Mouse (Mus musculus) kidney, adult 2 months (tissue): ENCODE results near the gene Hus1. TPM values are rescaled to one million over a fixed set of nuclear protein-coding genes. Genes with fewer than 3 reads are reported as not detected.

Experiments
- DNase-seq: peaks from one replicate; pipeline ENCODE4 v3.0.0; 2021
- H3K27ac ChIP-seq: fragments of 200-500 bp; 2 replicates; pipeline ENCODE4 v1.5.1; 2012; ENCODE audit warnings: low read depth, low read length, control low read depth, inconsistent platforms; ENCODE audit not compliant: insufficient read depth
- H3K27me3 ChIP-seq: fragments of 200-500 bp; replicated peaks from 2 replicates; pipeline ENCODE4 v1.6.1; 2012; ENCODE audit warnings: mild to moderate bottlenecking, moderate library complexity, low read length, inconsistent platforms; ENCODE audit not compliant: control insufficient read depth, insufficient read depth
- H3K36me3 ChIP-seq: fragments of 200-500 bp; 2 replicates; pipeline ENCODE4 v1.6.1; 2012; ENCODE audit warnings: mild to moderate bottlenecking, moderate library complexity, low read length, inconsistent platforms; ENCODE audit not compliant: control insufficient read depth, insufficient read depth
- H3K4me1 ChIP-seq: fragments of 200-500 bp; 2 replicates; pipeline ENCODE4 v1.6.1; 2011; ENCODE audit warnings: low read length; ENCODE audit not compliant: control insufficient read depth, insufficient read depth
- H3K4me3 ChIP-seq: fragments of 200-500 bp; 2 replicates; pipeline ENCODE4 v1.5.1; 2011; ENCODE audit warnings: mild to moderate bottlenecking, low read depth, low read length, control low read depth; ENCODE audit not compliant: insufficient read depth
- CTCF ChIP-seq: fragments of 200-500 bp; conservative IDR thresholded peaks from 2 replicates; pipeline ENCODE4 v1.5.1; 2011; ENCODE audit warnings: low read depth, mild to moderate bottlenecking, control low read depth, low read length, moderate library complexity, mixed read lengths; ENCODE audit not compliant: insufficient read depth, insufficient read length
- POLR2A ChIP-seq: fragments of 200-500 bp; IDR thresholded peaks from one replicate; pipeline ENCODE4 v1.6.1; 2011; ENCODE audit warnings: low read depth, low read length, control low read depth
- WGBS: fragments of 180-500 bp; shearing (Covaris S2); methylation state at CpG from one replicate; pipeline ENCODE4 v1.1.7; 2018; 5-methylcytosine and 5-hydroxymethylcytosine counted together
- polyA plus RNA-seq: library from polyadenylated mRNA; depleted of rRNA; stranded (reverse); fragments of >200 nt; gene quantifications from 2 replicates; pipeline ENCODE4 v1.2.3, GENCODE M21; 2012

Gene Hus1
- polyA plus RNA-seq, 1 experiment, result 14.1 TPM

DNA sequence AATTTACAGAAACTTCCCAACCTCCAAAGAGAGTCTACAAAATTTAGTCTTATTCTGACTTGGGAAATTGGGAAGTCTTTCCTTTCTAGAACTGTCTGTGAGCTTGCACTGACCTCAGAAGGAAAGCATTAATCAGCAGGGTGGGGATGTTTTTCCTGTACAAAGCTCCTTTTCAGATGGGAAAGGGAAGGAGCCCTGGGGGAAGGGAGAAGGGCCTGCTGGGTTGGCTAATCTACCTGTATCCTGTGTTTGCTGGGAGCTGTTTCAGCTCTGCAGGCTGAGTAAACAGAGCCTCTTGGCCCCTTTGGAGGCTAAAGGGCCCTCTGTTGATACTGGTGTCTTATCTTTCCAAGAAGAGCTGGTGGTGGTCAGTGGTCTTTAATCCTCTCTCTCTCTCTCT is 24.9 kb downstream of the Hus1 start:
- peak overlapping the region; percentile 74 for H3K27ac ChIP-seq

DNA sequence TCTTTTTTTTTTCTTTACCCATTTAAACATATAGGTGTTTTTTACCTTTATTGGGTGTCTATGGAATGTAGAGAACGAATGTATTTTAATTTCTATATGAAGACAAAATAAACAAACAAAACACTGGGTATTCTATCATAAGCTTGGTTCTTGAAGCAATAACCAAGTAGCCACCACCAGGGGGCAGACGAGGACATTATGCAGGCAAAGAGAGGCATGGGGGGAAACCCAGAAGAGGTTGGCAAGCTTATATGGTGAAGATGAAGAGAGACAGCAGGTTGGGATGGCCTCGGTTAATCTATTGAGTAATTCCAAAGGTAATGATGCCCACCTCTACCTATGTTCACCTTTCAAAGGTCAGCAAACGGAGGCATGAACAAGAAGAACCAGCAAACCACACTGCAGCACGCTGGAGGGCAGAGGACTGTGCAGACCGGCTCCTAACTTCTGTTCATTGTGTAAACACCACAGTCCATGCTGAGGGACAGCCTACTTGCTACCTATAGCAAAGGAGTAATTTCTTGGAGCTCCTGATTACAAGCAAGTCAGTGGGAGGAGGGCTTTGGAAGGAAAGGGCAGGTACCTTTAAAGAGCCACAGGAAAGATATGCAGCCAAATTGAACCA is 27.6 kb downstream of the Hus1 start:
- Histone ChIP-seq H3K4me3 (no peak overlapping the region), H3K27ac (no peak overlapping the region), H3K4me1 (no peaks in the 10 kb centered on the region), H3K36me3 (no peaks in the 10 kb centered on the region), H3K27me3 (no peaks in the 10 kb centered on the region)
- peak; percentile 67 for TF ChIP-seq CTCF
- no peak for TF ChIP-seq POLR2A
- DNase-seq, result peak; percentile 74
- 46% methylated on average over 6 of the region's 6 CpGs for WGBS

More for the DNA sequence above, 24.9 kb downstream of the Hus1 start:
- no peaks in the 10 kb centered on the region for H3K36me3 ChIP-seq
- TF ChIP-seq POLR2A, result no peak
- no peak for TF ChIP-seq CTCF
- DNase-seq, result peak; percentile 82
- no peaks in the 10 kb centered on the region for H3K4me1 ChIP-seq
- H3K27me3 ChIP-seq, result no peaks in the 10 kb centered on the region
- no peak overlapping the region for H3K4me3 ChIP-seq

GRCm38 (mm10) chr11:8978154-8978553 is 32.8 kb downstream of the Hus1 start:
- no peak for DNase-seq
- TF ChIP-seq POLR2A, result no peak
- Histone ChIP-seq H3K4me3 (no peak overlapping the region), H3K27me3 (no peaks in the 10 kb centered on the region), H3K27ac (no peak overlapping the region), H3K4me1 (no peaks in the 10 kb centered on the region), H3K36me3 (no peaks in the 10 kb centered on the region)
- WGBS, result 80% methylated on average over 4 of the region's 4 CpGs

- Histone ChIP-seq H3K4me1 (no peaks in the 10 kb centered on the region), H3K27ac (no peak within 1 kb of the TSS), H3K4me3 (no peak within 1 kb of the TSS), H3K27me3 (no peaks in the 10 kb centered on the region), H3K36me3 (no peaks in the 10 kb centered on the region)
- WGBS, result 82% methylated on average over 3 of the region's 3 CpGs
- no peak for DNase-seq
- TF ChIP-seq CTCF, result no peak
- TF ChIP-seq POLR2A, result no peak
Observed at GRCm38 (mm10) chr11:8973166-8973565, 37.8 kb downstream of the Hus1 start, which contains the start of gene Pkd1l1. TSS of gene Pkd1l1 (minus strand) at chr11:8973266.

DNA sequence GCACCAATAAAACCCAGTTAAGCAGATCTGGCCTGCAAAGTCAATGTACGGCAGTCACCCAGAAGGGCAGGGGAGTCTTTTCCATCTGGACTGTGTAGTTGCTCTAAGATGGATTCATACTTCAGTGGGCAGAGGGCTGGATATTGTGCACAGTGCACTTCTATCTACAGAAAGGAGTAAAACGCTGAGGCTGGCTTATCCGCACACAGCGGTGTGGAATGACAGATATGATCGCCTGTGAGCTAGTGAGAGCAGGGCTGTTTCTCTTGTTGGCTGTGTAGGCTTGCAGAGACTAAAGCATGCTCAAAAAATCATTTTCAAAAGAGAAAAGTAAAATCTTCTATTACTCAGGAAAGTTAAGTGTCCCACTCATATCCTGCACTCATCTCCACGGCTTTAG is 38.9 kb downstream of the Hus1 start:
- H3K4me1 ChIP-seq, result no peaks in the 10 kb centered on the region
- DNase-seq, result no peak
- H3K27ac ChIP-seq, result no peak overlapping the region
- 81% methylated on average over 6 of the region's 6 CpGs for WGBS
- H3K4me3 ChIP-seq, result no peak overlapping the region
- H3K36me3 ChIP-seq, result no peaks in the 10 kb centered on the region
- TF ChIP-seq POLR2A, result no peak
- no peak for TF ChIP-seq CTCF
- H3K27me3 ChIP-seq, result no peaks in the 10 kb centered on the region

DNA sequence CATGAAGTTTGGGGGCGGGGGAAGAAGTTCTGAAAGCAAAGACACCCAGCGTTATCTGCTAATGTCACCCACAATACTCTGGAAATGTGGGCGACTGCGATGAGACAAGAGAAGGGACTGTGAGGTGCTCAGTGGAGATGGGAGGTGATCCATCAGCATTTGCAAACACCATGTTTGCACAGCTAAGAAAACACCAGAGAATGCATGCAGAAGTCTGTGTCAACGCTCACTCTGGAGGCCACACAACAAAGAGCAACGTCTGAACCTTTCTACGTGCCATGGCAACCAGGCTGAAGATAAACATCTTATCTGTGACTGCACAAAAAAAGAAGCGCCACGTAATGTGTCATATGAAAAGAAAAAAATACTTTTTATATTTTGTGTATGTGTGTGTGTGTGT is 40.5 kb downstream of the Hus1 start:
- H3K4me3 ChIP-seq, result no peak overlapping the region

GRCm38 (mm10) chr11:8968094-8968493 is 42.9 kb downstream of the Hus1 start:
- DNase-seq, result no peak
- no peaks in the 10 kb centered on the region for H3K27me3 ChIP-seq
- H3K27ac ChIP-seq, result no peak overlapping the region
- no peak overlapping the region for H3K4me3 ChIP-seq
- TF ChIP-seq POLR2A (no peak), CTCF (no peak)
- WGBS, result 96% methylated on average over 7 of the region's 7 CpGs
- no peaks in the 10 kb centered on the region for H3K36me3 ChIP-seq
- no peaks in the 10 kb centered on the region for H3K4me1 ChIP-seq

More for the DNA sequence above, 40.5 kb downstream of the Hus1 start:
- Histone ChIP-seq H3K4me1 (no peaks in the 10 kb centered on the region), H3K36me3 (no peaks in the 10 kb centered on the region), H3K27me3 (no peaks in the 10 kb centered on the region), H3K27ac (no peak overlapping the region)
- TF ChIP-seq POLR2A, result no peak
- no peak for TF ChIP-seq CTCF
- WGBS, result 74% methylated on average over 9 of the region's 9 CpGs
- no peak for DNase-seq
